Mouse (Mus musculus) Patski (cell line): Measurements from ENCODE around the gene Mapk11. TPM values are rescaled to one million over a fixed set of nuclear protein-coding genes. Genes with fewer than 3 reads are reported as not detected.

ENCODE experiments used
- ATAC-seq: fragments of 100-300 bp; one replicate; pipeline ENCODE4 v1.8.0; 2021
- CTCF ChIA-PET: fragments of 350-600 bp; sonication (Branson Sonifier 250); formaldehyde crosslinking; loops from one replicate; lab custom pipeline; 2022; ENCODE audit warnings: inconsistent platforms; lab: Charles Lee
- POLR2A ChIA-PET: fragments of 350-600 bp; sonication (Branson Sonifier 250); formaldehyde crosslinking; loops from one replicate; lab custom pipeline; 2022; ENCODE audit warnings: antibody characterized with exemption, inconsistent platforms; lab: Charles Lee
- DNase-seq: peaks from one replicate; pipeline ENCODE4 v3.0.0-alpha.2; 2011; ENCODE audit warnings: low read depth, low spot score
- H3K27me3 ChIP-seq: fragments of 371-371 bp; one replicate; pipeline ENCODE4 v1.5.1; 2021
- CTCF ChIP-seq: fragments of 100-300 bp; IDR thresholded peaks from one replicate; pipeline ENCODE4 v1.5.1; 2021
- in situ Hi-C: fragments of 300-500 bp; cut with MboI; formaldehyde crosslinking; loops from 3 replicates; pipeline ENCODE4 v1.11.1; 2018; ENCODE audit warnings: low pct_unique_long_range_greater_than_20kb, mixed read lengths
- polyA plus RNA-seq: library from polyadenylated mRNA; unstranded; gene quantifications from one replicate; pipeline ENCODE4 v1.2.3, GENCODE M21; 2021

The Mapk11 gene
- polyA plus RNA-seq, 1 experiment from 2014 or later = 16.3 TPM

GRCm38 (mm10) chr15:89175411-89176155 is 26.2 kb upstream of the Mapk11 start:
- ChIA-PET CTCF (no interaction called here), POLR2A (interaction anchor here (1.3 kb wide), 1 partner anchor 20 kb away, joined by 5 read pairs; the partner anchor contains the start of gene Dennd6b)
- ATAC-seq (no peak), DNase-seq (no peak)
- no peak for TF ChIP-seq CTCF
- in situ Hi-C loops = no loop called here
- no peaks in the 10 kb centered on the region for H3K27me3 ChIP-seq

GRCm38 (mm10) chr15:89174889-89175339 is 25.5 kb upstream of the Mapk11 start:
- in situ Hi-C loops = no loop called here
- ATAC-seq = no peak
- ChIA-PET CTCF (interaction anchor here (1.7 kb wide), 1 partner anchor 21 kb away, joined by 5 read pairs; the partner anchor contains the start of gene Dennd6b), POLR2A (interaction anchor here (1.3 kb wide), 1 partner anchor 21 kb away, joined by 5 read pairs; the partner anchor contains the start of gene Dennd6b)
- DNase-seq = no peak
- no peak for TF ChIP-seq CTCF
- H3K27me3 ChIP-seq = no peaks in the 10 kb centered on the region

GRCm38 (mm10) chr15:89173906-89174214 is 24.4 kb upstream of the Mapk11 start:
- CTCF ChIA-PET = interaction anchor here (1.7 kb wide), 1 partner anchor 22 kb away, joined by 5 read pairs; the partner anchor contains the start of gene Dennd6b
- in situ Hi-C loops = no loop called here
- no peak for DNase-seq

DNA sequence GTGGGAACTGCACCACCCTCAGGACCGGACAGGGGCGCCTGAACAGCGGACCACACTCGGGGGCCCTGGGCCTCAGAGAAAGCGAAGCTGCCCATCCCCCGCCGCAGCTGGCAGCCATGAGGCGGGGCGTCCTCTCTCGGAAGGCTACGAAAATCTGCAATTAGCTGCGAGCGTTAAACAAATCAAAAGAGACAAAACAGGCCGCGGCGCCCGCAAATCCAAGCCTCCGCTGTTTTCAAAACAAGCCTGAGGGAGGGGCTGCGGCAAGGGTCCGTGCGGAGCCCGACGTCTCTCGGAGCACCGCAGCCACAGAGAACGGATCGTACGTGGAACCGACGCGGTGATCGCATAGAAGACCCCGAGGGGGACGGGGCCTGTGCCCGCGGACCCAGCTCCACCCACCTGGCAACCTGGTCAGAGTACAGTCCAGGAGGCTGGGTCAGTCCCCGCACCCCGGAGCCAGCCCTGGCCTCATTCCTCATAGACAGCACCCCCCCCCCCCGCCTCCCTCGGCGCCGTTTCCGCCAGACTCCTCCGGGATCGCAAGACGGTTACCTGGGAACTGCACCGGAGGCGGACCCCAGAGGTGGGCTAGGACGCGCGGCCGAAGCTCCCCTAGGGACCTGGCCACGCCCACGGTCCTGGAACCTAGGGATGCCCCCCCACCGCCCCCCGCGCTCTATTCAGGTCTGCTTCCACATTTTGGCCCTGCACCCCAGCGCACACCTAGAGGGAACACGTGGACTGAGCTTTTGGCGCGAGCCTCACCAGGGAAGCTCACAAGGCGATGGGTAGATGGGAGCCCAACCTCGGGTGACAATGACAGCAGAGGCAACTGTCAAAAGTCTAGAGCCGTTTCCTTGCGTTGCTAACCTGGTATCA is 23.8 kb upstream of the Mapk11 start:
- TF ChIP-seq CTCF = no peak
- ChIA-PET CTCF (interaction anchor here (1.7 kb wide), 1 partner anchor 23 kb away, joined by 5 read pairs; the partner anchor contains the start of gene Dennd6b), POLR2A (interaction anchor here (0.6 kb wide), 1 partner anchor 220 kb away, joined by 3 read pairs; no protein-coding TSS in a partner anchor)
- in situ Hi-C loops = no loop called here
- ATAC-seq (no peak), DNase-seq (no peak)
- no peaks in the 10 kb centered on the region for H3K27me3 ChIP-seq

More at GRCm38 (mm10) chr15:89173906-89174214, 24.4 kb upstream of the Mapk11 start:
- H3K27me3 ChIP-seq = no peaks in the 10 kb centered on the region
- TF ChIP-seq CTCF = no peak
- ATAC-seq = no peak
- POLR2A ChIA-PET = interaction anchor here (0.6 kb wide), 1 partner anchor 219 kb away, joined by 3 read pairs; no protein-coding TSS in a partner anchor

- H3K27me3 ChIP-seq = no peaks in the 10 kb centered on the region
- no peak for TF ChIP-seq CTCF
- CTCF ChIA-PET = no interaction called here
- in situ Hi-C loops = no loop called here
- POLR2A ChIA-PET = no interaction called here
- DNase-seq = no peak
- no peak for ATAC-seq
These were observed 23.0 kb upstream of the Mapk11 start for GRCm38 (mm10) chr15:89172276-89172935.

DNA sequence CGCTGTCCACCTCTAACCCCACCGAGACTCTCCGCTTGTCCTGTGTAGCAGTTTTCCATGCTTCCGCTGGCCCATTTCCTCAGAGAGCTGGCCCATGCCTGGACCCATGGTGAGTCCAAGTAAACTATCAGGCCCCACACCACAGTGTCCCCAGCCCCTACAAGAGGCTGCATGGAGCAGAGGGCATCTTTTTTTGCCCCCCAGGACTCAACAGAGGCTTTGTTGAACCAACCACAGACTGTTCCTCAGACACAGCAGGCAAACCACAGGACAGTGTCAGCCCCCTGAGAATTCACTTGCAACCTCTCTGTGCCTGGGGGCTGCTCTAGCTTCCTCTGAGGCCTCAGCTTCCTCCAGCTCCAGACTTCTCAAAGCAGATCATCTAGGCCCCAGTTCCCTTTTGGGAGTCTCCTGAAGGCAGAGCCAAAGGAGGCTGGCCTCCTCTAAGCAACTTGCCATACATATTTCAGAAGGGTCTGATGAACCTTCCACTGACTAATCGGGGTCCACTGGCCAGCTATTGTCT is 22.2 kb upstream of the Mapk11 start:
- CTCF ChIA-PET = interaction anchor here (1.4 to 3.2 kb wide), 2 partner anchors 38 to 43 kb away, joined by 4 to 8 read pairs; partner anchors contain the start of gene Hdac10
- ATAC-seq (no peak), DNase-seq (no peak)
- POLR2A ChIA-PET = interaction anchor here (0.7 kb wide), 1 partner anchor 14 kb away, joined by 3 read pairs; no protein-coding TSS in a partner anchor
- no peak for TF ChIP-seq CTCF
- in situ Hi-C loops = no loop called here
- no peaks in the 10 kb centered on the region for H3K27me3 ChIP-seq

GRCm38 (mm10) chr15:89170102-89170501 is 20.7 kb upstream of the Mapk11 start:
- H3K27me3 ChIP-seq = no peaks in the 10 kb centered on the region
- DNase-seq = no peak
- ATAC-seq = no peak
- ChIA-PET POLR2A (interaction anchor here (1.2 to 3.9 kb wide), 3 partner anchors 9 to 26 kb away, joined by 3 to 14 read pairs (median 10); partner anchors contain the start of gene Dennd6b), CTCF (interaction anchor here (1.4 to 3.2 kb wide), 3 partner anchors 9 to 41 kb away, joined by 4 to 10 read pairs (median 8); partner anchors contain the start of gene Hdac10)
- in situ Hi-C loops = no loop called here
- TF ChIP-seq CTCF = no peak

DNA sequence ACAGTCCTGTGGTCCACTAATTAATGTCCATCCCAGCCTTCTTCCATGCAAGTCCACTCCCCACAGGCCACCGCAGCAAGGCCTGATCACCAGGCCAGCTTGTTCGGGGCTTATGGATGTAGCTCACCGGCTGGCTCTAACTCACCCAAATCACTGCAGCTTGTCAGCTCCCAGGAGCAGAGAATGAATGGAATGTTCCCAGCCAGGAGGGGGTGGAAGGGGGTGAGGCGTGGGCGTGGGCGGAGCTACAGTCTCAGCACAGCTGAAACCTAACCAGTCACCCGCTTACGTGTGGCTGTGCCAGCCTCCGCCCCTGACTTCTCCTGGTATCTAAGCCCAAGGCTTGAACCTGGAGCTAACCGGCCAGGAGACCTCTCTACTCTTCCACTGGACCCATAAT is 20.0 kb upstream of the Mapk11 start:
- POLR2A ChIA-PET = interaction anchor here (1.2 to 3.9 kb wide), 4 partner anchors 10 to 27 kb away, joined by 3 to 14 read pairs (median 8); partner anchors contain the start of genes Dennd6b and Mapk11
- in situ Hi-C loops = no loop called here
- DNase-seq (peak; percentile 94), ATAC-seq (peak; percentile 91)
- TF ChIP-seq CTCF = no peak
- CTCF ChIA-PET = interaction anchor here (1.6 to 3.2 kb wide), 2 partner anchors 9 to 41 kb away, joined by 8 to 10 read pairs; partner anchors contain the start of gene Hdac10
- no peaks in the 10 kb centered on the region for H3K27me3 ChIP-seq

DNA sequence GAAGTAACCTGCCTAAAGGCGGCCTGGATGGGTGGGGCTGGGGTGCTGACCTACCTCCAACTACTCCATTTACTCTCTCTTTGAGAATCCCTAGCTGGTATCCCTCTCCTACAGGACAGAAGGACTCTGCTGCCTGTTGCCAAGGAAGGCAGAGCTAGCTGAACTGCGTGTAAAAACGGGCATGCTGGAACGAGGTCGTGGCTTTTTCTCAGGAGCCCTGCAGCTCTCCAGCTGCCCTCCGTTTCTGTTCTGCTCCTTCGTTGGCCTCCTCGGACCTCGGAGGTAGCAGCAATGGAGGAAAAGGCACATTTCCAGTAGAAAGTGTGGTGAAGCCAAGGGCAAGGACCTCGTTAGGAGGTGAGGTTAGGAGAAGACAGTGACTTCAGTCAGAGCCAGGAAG is 19.5 kb upstream of the Mapk11 start:
- in situ Hi-C loops = no loop called here
- no peak for ATAC-seq
- no peaks in the 10 kb centered on the region for H3K27me3 ChIP-seq
- no peak for DNase-seq
- CTCF ChIA-PET = interaction anchor here (1.6 to 3.2 kb wide), 2 partner anchors 10 to 40 kb away, joined by 8 to 10 read pairs; partner anchors contain the start of gene Hdac10
- no peak for TF ChIP-seq CTCF
- POLR2A ChIA-PET = interaction anchor here (1.4 to 3.9 kb wide), 3 partner anchors 10 to 27 kb away, joined by 6 to 14 read pairs (median 10); partner anchors contain the start of genes Dennd6b and Mapk11
